Mouse (Mus musculus): ENCODE measurements around the gene Lhfpl2.
"Not testable (repeated sequence)": the region's sequence is repeated elsewhere in the genome, so short reads cannot be mapped to it uniquely, and the experiment has no call there.

Gene Lhfpl2

DNA sequence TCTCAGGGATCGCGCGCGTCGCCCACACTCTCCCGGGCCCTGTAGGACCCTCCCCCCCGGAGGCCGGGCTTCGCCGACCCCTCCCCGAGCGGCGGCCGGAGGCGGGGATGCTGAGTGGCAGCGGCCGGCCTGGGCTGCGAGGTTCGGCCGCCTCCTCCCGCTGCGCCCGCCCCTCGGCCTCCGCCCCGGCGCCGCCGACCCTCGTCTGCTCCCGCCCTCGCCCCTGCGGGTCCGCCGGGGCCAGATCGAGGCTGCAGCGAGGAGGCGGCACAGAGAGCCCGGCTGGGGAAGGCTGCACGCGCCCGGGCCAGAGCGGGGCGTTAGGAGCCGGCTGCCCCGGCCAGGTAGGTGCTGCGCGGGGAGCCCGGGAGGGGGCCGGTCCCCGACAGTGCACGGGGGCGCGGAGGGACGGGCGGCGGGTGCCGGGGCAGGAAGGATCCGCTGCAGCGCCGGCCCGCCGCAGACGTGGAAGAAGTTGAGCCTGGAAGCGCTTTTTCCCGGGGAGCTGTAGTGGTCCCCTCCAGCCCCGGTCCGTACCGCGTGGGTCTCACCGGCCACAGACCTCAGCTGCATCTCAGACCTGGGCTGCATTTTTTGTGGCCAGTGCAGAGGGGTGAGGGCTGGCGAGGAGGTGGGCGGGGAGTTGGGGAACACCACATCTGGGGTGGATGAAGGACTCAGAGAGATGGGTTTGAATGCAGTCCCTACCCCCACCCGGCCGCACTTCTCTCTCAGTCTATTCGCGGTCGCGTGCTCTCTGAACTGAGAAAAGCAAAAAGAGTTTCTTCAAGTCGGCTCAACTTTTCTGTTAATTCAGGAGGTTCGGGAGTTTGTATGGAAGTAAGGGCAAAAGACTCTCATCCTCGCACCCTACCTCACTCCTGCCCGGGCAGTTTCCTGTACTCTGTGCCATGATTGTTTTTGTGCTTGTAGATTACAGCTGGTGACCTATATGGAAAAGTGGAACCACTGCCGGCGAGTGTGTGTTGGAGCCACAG, at the start of gene Lhfpl2:
TSS of gene Lhfpl2 (plus strand) at position 234 of the 998 bp plus-strand sequence.
- DNase-seq (ENCODE audit: low spot score), result peak; percentile 60

DNA sequence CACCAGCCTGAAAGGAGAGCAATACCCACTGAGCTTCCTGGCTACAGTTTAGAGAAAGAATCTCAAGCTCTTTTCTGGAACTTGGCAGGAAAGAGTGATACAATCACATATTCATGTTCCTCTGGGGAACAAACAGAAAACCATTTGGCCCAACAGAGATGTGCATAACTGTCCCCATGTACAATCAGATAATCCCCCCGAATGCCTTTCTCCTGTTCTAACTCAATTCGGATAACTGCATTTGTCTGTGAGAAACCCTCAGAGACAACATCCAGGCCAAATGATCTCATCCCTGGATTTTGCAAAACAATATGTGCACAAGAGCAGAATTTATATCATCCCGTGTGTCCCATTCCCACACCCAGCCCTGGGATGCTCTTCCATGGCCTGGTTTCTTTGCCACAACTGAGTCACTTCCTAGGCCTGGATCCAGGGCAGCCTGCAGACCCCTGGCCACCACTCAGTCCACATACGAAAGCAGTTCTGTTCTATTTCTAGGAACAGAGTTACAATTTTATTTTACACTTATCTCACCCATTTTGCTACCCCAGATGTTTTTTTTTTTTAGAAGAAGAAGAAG, 45.5 kb upstream of the Lhfpl2 start:
- DNase-seq (ENCODE audit: low spot score), result no peak

DNA sequence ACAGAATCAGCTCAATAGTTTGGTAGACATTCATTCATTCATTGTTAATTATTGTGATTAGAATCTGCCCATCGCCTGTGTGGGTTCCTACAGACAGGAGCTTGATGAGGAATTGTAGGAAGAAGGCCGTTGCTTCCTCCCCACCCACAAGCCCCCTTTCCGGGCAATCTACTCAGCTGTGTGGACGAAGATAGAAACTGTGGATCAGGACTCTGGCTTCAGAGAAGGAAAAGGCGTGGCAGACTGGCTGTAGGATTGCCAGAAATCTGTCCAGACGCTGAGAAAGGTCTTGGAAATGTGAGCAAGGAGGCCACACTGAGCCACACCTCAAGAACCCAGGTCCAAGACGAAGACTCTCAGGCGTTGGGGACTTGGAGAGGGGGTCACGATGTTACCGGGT, 43.6 kb upstream of the Lhfpl2 start:
- DNase-seq (ENCODE audit: low spot score), result no peak

DNA sequence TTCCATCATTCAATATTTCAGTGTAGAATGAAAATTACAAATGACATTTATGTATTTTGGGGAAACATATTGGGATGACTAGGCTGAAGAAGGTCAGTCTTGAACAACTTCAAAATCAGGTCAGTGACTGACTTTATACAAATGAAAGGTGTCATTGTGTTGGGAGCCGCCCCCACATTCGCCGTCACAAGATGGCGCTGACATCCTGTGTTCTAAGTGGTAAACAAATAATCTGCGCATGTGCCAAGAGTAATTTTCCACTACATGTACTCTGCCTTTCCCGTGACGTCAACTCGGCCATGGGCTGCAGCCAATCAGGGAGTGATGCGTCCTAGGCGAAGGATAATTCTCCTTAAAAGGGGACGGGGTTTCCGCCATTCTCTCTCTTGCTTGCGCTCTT, 33.0 kb upstream of the Lhfpl2 start:
- not testable (repeated sequence) for DNase-seq (ENCODE audit: low spot score)

DNA sequence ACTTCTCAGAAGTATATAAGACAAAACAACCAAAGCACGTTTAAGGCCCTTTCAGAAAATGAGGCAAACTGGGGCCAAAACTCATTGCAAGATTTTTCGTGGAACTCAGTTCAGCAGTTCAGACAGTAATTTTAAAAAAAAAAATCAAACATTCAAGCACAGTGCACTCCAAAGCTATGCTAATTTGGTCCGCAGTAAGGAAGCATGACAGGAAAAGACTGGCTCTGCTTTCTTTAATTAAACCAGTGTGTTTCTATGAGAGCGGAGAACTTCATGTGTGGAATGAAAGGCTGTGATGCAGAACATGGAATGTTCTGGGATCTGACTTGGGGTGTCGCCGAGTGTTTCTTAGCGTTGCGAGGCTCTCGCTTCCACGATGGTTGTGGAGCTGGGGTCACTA, 28.4 kb upstream of the Lhfpl2 start:
- DNase-seq (ENCODE audit: low spot score), result no peak

DNA sequence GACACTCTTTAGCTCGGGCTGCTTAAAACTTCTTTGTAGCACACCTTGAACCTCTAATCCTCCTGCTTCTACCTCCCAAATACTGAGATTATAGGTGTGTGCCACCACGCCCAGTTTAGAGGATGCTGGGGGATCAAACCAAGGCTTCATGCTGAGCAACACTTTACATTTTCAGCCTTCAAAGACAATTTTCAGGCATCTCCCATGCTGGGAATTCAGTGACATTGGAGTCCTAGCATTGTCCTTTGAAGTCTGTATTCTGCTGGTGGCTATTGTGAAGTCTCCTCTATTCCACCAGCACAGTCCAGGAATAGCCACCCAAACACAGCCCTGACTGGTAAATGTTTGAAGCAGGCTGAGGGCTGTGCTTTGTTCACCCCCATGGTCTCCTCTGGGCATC, 27.0 kb upstream of the Lhfpl2 start:
- no peak for DNase-seq (ENCODE audit: low spot score)

DNA sequence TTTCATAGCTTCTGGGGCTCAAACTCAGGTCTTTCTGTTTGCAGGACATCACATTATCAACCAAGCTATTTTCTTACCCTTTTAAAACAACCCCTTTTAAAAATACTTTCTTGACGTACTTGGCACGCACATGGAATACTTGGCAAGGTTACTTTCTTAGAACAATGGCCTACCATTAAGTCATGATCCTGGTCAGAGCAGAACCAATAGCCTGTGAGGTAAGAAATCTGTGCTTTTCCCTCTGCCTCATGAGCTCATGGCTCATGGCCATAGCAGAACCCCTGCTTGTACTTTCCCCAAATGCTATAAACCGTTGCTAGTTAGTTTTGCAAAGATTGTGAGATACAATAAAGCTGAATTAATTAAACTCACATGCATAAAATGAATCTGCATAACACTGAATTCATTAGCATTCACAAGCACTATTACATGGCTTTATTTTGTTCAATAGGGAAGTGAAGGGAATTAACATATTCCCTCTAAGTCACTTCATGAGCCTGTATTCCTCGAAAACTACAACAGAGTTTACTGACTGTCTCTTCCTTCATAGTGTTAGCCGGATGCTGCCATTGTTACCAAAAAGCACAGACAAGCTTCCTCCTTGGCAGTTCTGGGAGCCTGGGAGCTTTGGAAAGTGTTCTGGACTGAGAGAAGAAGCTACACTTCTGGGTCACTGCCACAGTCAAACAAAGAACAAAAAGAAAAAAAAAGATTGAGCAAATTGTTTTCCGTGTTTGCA, 20.1 kb upstream of the Lhfpl2 start:
- no peak for DNase-seq (ENCODE audit: low spot score)

DNA sequence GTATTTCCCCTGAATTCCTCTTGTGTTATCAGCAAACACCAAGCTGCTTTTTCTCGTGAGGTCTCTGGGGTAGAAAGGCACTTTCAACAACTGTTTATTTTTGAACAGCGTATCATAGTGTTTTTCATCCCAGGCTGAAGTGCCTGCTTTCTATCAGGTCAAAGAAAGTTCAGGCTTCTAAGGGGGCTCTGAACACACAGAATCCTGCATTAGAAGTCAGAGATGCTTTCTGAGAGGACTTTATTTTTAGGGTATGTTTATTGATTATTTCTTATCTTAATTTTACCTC, 19.6 kb upstream of the Lhfpl2 start:
- DNase-seq (ENCODE audit: low spot score), result no peak

DNA sequence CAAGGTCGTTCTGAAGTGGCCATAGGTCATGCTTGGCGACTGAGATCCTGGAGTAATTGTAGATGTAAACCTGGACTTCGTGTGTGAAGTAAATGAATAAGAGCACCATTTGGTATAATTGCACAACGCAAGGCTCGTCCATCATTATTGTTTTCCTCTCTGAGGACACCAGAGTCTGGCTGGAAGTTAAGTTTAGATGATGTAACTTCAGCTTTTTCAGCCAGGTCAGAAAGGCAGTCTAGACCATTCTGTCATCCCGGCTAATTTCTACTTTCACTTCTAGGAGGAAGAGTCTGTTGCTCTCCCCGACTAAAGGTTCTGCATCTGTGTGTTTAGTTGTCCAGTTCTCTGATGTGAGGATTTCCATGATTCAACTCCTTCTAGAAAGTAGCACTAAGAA, 7.6 kb upstream of the Lhfpl2 start:
- no peak for DNase-seq (ENCODE audit: low spot score)

DNA sequence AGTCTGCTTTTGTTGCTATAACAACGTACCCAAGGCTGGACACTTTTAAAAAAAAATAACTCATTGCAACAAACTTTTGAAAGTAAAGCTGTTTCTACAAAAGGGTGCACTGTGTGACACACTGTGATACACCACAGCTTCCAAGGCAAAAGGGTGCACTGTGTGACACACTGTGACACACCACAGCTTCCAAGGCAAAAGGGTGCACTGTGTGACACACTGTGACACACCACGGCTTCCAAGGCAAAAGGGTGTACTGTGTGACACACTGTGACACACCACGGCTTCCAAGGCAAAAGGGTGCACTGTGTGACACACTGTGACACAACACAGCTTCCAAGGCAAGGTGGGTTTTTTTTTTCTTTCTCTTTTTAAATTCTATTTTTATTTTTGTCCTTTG, 6.8 kb upstream of the Lhfpl2 start:
- DNase-seq (ENCODE audit: low spot score), result no peak

DNA sequence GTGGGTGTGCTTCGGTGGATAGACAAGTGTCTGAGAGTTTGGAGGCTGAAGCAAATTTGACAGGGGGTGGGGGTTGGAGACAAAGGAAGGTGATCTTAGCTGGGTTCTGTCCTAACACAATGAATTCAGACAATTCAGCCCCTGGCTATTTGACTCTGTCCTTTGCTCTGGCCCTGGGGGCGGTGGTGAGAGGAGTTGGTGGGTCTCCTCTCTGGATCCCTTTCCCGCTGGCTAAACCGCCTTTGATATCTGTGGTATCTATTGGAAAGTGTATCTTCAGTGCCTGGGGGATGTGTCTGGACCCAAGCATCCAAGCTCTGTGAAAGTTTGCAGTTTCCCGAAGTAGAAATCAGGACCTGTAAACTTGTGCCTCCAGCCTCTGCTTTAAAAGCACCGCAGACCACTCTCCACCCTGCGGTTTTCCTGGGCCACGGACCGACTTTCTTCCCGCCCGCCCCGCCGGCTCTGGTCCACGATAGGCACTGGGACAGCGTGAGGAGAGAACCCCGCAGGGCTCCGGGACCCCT, 497 bp upstream of the Lhfpl2 start:
- DNase-seq (ENCODE audit: low spot score), result no peak

DNA sequence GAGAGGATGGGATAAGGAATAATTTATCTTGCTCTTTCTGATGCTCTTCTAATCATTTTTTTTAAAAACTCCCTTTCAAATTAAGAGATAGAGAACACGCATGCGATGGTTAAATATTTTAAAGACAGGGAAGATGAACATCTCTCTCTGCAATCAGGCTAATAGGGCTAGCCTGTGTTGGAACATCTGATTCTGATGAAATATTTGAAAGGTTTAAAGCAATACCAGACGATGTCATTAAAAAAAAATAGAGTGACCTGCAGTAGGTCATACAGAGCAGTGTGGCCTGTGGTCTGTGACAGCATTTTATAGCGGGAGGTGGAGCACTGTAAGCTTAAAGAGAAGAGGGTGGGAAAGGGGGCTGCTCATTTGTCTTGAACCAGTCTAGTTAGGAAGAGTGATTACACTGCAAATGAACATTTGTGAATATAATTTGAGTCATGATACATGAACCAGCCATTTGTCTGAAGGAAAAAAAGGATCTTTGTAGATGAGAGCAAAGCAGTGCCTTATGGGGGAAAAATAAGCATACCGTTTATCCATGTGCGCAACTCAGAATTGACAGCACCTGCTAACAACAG, 1.1 kb downstream of the Lhfpl2 start:
- no peak for DNase-seq (ENCODE audit: low spot score)

DNA sequence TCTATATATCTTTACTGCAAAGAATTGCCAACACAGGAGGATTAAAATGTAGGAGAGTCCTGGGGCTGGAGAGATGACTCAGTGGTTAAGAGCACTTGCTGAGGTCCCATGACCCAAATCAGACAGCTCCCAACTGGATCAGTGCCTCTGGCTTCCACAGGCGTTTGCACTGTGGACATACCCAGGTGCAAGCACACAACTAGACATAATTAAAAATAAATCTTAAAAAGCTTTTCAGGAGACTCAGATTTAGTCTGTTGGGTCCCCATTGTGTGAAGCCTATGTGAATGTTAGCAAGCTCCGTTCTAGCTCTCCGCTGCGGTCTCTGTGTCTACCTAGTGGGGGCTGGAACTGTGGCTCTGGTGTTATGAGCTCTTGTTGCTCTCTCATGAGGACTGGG, 1.8 kb downstream of the Lhfpl2 start:
- no peak for DNase-seq (ENCODE audit: low spot score)

DNA sequence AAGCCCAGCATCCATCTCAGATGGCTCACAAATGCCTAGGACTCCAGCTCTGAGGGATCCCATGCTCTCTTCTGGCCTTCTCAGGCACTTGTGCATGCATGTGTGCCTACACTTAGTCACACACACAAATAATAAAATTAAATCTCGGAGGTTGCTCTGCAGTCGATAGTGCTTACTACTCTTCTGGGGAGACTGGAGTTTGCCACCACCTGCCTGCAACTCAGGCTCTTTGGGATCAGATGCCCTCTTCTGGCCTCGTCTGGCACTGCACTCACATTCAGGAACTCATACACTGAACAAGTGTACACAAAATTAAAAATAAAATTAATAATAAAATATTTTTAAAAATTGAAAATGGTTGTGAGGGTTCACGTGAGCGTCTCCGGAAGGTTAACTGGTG, 2.2 kb downstream of the Lhfpl2 start:
- peak; percentile 43 for DNase-seq (ENCODE audit: low spot score)

DNA sequence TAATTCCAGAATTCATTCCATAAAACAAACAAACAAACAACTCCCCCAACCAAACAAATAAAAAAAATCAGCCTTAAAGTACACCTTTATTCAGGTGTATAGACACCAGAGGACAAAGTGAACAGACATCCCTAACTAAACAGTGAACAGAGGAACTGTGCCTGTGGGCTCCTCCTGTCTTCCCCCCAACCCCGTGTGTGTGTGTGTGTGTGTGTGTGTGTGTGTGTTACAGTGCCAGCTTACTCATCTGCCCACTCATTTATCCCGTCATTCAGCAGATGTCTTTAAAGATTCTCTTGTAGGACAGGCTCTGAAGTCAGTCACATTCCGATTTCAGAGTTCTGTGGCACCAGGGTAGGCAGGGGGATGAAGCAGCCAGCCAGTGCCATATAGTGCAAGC, 2.9 kb downstream of the Lhfpl2 start:
- DNase-seq (ENCODE audit: low spot score), result no peak

DNA sequence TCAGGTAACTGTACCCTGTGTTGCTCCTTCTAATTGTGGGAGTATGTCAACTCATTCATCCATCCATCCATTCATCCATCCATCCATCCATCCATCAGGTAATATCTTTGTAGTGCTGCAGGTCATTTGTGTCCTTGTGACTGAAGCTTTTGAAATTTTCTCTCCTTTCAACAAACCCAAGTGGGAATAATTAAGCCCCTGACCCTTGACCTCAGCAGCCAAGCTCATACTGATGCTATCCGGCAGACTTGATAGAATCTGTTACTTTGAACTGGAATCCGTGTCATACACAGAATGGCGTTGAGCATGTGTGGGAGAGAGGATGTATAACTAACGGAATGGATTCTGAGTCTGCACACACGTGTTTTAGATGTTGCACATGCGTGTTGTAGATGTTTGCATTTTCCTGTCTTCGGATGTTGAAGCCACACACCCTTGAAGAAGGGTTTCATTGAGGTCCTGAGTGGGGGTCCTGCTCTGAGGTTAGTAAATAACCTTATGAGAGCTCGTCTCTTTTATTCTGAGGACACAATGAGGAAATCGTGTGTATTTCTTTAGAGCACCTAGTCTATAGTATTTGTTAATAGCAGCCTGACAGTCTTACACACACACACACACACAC, 3.8 kb downstream of the Lhfpl2 start:
- DNase-seq (ENCODE audit: low spot score), result no peak

DNA sequence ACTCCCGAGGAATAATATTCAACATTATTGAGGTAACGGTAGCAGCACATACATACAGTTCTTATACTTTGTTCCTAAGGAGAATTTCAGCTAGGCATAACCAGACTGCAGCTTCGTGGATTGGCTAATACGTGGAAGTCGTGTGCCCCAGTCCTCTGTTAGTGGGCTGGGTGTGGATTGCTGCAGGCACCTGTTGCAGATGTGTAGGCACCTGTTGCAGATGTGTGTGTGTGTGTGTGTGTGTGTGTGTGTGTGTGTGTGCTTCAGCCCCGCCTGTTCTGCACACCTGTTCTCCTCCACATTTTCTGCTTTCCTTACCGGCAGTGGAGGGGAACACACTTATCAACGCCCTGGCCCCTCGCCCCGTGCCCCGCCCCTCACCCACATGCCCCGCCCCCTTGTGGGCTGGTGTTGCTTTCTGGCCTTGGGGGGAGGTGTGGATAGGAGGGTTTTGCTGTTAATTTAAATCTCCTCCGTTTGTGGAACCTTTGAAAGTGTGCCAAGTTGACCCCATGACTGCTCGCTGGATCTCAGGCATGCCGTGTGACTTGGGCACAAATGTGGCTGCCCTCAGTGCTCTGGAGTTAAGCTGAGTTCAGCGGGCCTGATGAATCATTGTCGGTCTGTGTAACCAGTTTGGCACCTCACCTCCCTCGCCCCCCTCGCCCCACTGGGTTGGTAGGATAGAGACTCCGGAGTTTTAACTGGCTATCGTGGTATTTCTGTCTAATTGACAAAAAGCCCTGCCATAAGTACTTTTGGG, 4.9 kb downstream of the Lhfpl2 start:
- DNase-seq (ENCODE audit: low spot score), result no peak

DNA sequence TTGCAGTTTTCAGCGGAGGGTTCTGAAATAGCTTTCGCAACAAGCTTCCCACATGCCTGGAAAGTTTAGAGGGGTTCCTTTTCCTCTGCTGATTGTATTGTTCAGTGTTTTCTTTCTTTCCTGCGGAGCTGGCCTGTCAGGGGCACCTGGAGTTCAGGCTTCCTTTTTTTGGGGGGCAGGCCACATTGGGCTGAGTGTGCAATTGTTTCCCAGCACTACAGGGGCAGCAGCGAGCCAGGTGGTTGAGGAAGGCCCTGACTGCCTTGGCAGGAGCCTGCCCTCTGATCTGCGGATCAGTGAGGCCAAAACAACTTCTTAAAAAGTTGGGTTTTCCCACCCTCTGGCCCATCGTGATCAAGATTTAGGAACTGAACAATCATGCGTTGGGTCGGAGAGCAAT, 5.6 kb downstream of the Lhfpl2 start:
- no peak for DNase-seq (ENCODE audit: low spot score)

DNA sequence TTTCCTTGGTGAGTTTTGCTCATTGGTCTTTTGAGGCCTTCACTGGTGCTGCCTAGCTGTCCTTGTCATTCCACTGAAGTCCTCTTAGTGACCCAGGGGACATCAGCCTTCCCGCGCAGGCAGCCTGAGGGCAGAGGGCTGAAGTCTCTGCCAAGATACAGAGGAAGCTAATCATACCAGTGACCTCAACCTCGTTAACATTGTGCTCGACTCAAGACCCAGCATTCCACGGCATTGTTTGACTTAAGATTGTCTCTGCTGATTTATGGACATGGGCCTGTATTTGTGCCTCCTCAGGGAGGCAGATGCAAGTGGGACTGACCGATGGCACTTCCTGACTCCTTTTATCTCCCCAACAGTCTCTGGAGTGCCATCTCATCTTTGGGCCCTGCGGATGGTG, 7.0 kb downstream of the Lhfpl2 start:
- DNase-seq (ENCODE audit: low spot score), result no peak

DNA sequence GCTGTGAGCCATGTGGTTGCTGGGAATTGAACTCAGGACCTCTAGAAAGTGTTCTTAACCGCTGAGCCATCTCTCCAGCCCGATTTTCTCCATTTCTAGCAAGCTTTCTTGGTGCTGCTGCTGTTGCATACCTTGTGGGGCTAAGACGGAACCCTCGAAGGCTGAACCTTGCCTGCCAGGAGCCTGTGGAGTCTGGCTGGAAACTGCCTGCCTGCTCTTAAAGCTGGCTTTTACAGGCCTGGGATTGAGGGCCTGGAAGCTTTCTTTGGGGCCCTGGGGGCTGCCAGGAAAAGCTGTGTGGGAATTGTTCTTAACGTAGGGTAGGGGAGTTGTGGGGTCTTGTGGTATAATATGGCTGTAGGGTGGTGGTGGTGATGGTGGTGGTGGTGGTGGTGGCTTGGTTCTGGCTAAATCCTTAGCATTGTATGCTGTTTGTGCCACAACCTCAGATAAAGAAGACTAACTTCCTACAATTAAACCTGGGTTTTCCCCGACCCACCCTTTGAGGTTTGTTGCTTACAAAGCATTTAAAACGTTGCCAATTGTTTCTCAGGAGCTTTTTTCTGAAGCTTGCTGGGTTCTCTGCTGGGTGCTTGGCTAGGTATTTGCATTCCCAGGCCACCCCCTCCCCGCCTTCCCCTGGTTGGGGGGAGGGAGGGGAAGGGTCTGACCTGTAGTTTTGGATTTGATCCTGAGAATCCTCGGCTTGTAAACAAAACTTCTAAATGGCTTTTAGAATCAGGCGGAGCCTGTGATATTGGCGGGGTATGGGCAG, 7.9 kb downstream of the Lhfpl2 start:
- no peak for DNase-seq (ENCODE audit: low spot score)
